Mouse (Mus musculus): ENCODE data around the gene Slc28a3. TPM values are rescaled to one million over a fixed set of nuclear protein-coding genes. Genes with fewer than 3 reads are reported as not detected.

The Slc28a3 gene
- polyA plus RNA-seq, 1 experiment from 2014 or later: not detected

DNA sequence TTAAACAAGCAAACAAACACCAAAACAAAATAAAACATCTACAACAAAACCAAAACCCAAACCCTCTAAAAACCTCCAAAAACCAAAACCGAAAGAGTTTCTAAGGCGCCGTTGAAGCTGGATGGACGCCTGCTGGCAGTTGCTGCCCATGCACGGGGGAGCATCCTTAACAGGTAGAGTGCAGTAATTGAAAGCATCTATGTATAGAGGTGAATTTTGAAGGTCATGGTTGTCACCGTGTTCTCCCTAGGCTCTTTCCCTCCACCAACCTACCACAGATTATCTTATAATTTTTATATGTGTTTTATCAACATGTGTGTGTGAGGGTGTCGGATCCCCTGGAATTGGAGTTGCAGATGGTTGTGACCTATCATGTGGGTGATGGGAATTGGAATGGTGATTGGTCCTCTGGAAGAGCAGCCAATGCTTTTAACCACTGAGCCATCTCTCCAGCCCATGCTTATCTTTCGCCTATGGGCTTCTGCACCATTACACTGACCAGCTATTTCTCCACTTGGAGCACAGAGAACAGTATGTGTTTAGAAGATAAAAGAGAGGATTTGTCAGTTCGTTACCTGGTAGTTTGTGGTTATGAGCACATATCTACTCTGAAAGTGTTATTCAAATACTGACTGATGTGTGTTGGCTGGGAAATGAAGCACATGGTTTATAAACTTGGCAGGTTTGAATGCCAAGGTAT lies 89.2 kb downstream of the Slc28a3 start:
- no peak for ATAC-seq (ENCODE audit: low read depth)
- no peaks in the 10 kb centered on the region for H3K4me1 ChIP-seq (ENCODE audit: control insufficient read depth, insufficient read depth, low read length)
- H3K27me3 ChIP-seq (ENCODE audit: control insufficient read depth, insufficient read depth, low read length): no peaks in the 10 kb centered on the region
- H3K36me3 ChIP-seq (ENCODE audit: control insufficient read depth, insufficient read depth, low read length): no peaks in the 10 kb centered on the region
- H3K4me2 ChIP-seq (ENCODE audit: low read depth, low read length): no peak overlapping the region
- 93% methylated on average over 9 of the region's 9 CpGs for WGBS
- H3K27ac ChIP-seq (ENCODE audit: low read depth, low read length): no peak overlapping the region
- H3K4me3 ChIP-seq (ENCODE audit: low read depth, low read length): no peak overlapping the region
- H3K9ac ChIP-seq (replicated peaks; ENCODE audit: low read depth, low read length): no peak overlapping the region
- no peaks in the 10 kb centered on the region for H3K9me3 ChIP-seq (ENCODE audit: control insufficient read depth, low read length)

DNA sequence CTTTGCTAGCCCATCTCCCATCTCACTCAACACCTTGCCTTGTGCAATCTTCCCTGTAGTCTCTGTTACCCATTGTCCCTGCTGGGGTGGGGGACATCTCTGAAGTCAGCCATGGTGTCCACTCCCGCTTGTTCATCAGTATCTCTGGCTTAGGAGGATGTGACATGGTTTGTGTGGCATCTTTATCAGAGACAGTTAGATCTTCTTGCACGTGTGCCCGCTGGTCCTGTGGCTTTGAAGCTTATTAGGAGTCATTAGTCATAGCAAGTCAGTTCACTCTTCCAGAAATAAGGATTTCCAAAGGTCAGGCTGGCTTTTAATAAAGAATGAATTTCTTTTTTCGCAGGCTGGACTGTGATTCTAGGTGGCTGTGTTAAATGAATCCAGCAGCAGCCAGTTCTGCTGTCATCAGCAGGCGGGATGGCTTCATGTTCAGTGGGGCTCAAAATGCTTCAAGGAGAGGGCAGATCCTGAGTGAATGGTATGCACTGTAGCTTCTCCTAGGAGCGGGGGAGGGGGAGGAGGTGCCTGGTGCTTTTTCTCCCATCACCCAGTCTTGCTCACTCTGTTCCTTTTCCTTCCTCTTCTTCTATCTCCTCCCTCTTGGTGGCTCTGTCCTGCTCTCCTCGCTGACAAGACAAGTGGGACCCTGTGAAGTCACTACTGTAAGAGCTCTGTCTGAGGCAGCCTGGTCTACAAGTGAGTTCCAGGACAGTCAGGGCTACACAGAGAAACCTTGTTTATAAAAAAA lies 89.9 kb downstream of the Slc28a3 start:
- no peak for ATAC-seq (ENCODE audit: low read depth)
- no peaks in the 10 kb centered on the region for H3K4me1 ChIP-seq (ENCODE audit: control insufficient read depth, insufficient read depth, low read length)
- H3K4me2 ChIP-seq (ENCODE audit: low read depth, low read length): no peak overlapping the region
- no peaks in the 10 kb centered on the region for H3K27me3 ChIP-seq (ENCODE audit: control insufficient read depth, insufficient read depth, low read length)
- no peak overlapping the region for H3K4me3 ChIP-seq (ENCODE audit: low read depth, low read length)
- H3K9me3 ChIP-seq (ENCODE audit: control insufficient read depth, low read length): no peaks in the 10 kb centered on the region
- H3K9ac ChIP-seq (replicated peaks; ENCODE audit: low read depth, low read length): no peak overlapping the region
- 70% methylated on average over 7 of the region's 7 CpGs for WGBS
- no peaks in the 10 kb centered on the region for H3K36me3 ChIP-seq (ENCODE audit: control insufficient read depth, insufficient read depth, low read length)
- H3K27ac ChIP-seq (ENCODE audit: low read depth, low read length): no peak overlapping the region

DNA sequence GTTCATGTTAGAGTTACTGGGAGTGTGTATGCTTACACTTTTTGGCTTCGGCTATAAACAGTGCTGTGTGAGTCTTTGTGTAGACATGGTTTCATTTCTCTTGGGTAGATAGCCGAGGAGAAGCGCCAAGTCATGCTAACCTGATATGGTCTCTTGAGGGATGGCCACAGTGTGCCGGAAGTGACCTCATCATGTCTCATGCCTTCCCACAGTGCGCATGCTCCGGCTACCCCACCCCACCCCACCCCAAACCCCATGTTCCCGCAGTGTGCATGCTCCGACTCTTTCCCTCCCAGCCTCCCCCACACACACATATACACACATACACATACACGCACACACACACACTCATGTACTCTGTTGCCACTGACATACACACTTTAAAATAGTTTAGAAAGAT lies 90.6 kb downstream of the Slc28a3 start:
- ATAC-seq (ENCODE audit: low read depth): no peak
- WGBS: 91% methylated on average over 9 of the region's 9 CpGs

DNA sequence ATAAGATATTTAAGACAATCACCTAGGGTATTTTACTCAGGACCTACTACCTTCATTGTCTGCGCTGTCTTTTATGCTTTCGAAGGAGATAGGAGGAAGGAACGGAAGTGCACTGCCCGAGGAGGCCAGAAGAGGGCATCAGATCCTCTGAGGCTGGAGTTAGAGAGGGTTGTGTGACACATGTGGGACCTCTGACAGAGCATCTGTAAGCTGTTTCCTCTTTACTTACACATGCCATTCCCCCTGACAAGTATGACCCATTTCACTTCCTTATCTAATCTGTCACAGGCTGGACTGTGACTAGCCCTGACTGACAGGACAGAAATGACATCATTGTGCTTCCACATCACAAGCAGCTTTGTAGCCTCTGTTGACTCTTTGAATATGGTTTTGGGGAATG lies 94.4 kb downstream of the Slc28a3 start:
- Histone ChIP-seq H3K4me2 (ENCODE audit: low read depth, low read length) (no peak overlapping the region), H3K27ac (ENCODE audit: low read depth, low read length) (no peak overlapping the region), H3K9ac (replicated peaks; ENCODE audit: low read depth, low read length) (no peak overlapping the region), H3K27me3 (ENCODE audit: control insufficient read depth, insufficient read depth, low read length) (no peaks in the 10 kb centered on the region), H3K4me1 (ENCODE audit: control insufficient read depth, insufficient read depth, low read length) (no peaks in the 10 kb centered on the region), H3K9me3 (ENCODE audit: control insufficient read depth, low read length) (no peaks in the 10 kb centered on the region), H3K36me3 (ENCODE audit: control insufficient read depth, insufficient read depth, low read length) (no peaks in the 10 kb centered on the region), H3K4me3 (ENCODE audit: low read depth, low read length) (no peak overlapping the region)
- 99% methylated on average over 4 of the region's 4 CpGs for WGBS
- ATAC-seq (ENCODE audit: low read depth): no peak

More for the DNA sequence above, 90.6 kb downstream of the Slc28a3 start:
- no peak overlapping the region for H3K4me3 ChIP-seq (ENCODE audit: low read depth, low read length)
- H3K9me3 ChIP-seq (ENCODE audit: control insufficient read depth, low read length): no peaks in the 10 kb centered on the region
- no peaks in the 10 kb centered on the region for H3K27me3 ChIP-seq (ENCODE audit: control insufficient read depth, insufficient read depth, low read length)
- no peak overlapping the region for H3K4me2 ChIP-seq (ENCODE audit: low read depth, low read length)
- no peak overlapping the region for H3K27ac ChIP-seq (ENCODE audit: low read depth, low read length)
- H3K36me3 ChIP-seq (ENCODE audit: control insufficient read depth, insufficient read depth, low read length): no peaks in the 10 kb centered on the region
- no peak overlapping the region for H3K9ac ChIP-seq (replicated peaks; ENCODE audit: low read depth, low read length)
- no peaks in the 10 kb centered on the region for H3K4me1 ChIP-seq (ENCODE audit: control insufficient read depth, insufficient read depth, low read length)

GRCm38 (mm10) chr13:58515635-58516034 lies 95.0 kb downstream of the Slc28a3 start:
- no peaks in the 10 kb centered on the region for H3K27me3 ChIP-seq (ENCODE audit: control insufficient read depth, insufficient read depth, low read length)
- no peaks in the 10 kb centered on the region for H3K4me1 ChIP-seq (ENCODE audit: control insufficient read depth, insufficient read depth, low read length)
- H3K4me2 ChIP-seq (ENCODE audit: low read depth, low read length): no peak overlapping the region
- H3K27ac ChIP-seq (ENCODE audit: low read depth, low read length): no peak overlapping the region
- no peaks in the 10 kb centered on the region for H3K36me3 ChIP-seq (ENCODE audit: control insufficient read depth, insufficient read depth, low read length)
- WGBS: 87% methylated on average over 5 of the region's 5 CpGs
- H3K9me3 ChIP-seq (ENCODE audit: control insufficient read depth, low read length): no peaks in the 10 kb centered on the region
- H3K9ac ChIP-seq (replicated peaks; ENCODE audit: low read depth, low read length): no peak overlapping the region
- no peak for ATAC-seq (ENCODE audit: low read depth)
- H3K4me3 ChIP-seq (ENCODE audit: low read depth, low read length): no peak overlapping the region

GRCm38 (mm10) chr13:58514147-58514727 lies 96.4 kb downstream of the Slc28a3 start:
- Histone ChIP-seq H3K36me3 (ENCODE audit: control insufficient read depth, insufficient read depth, low read length) (no peaks in the 10 kb centered on the region), H3K4me1 (ENCODE audit: control insufficient read depth, insufficient read depth, low read length) (no peaks in the 10 kb centered on the region), H3K27ac (ENCODE audit: low read depth, low read length) (no peak overlapping the region), H3K9me3 (ENCODE audit: control insufficient read depth, low read length) (no peaks in the 10 kb centered on the region), H3K9ac (replicated peaks; ENCODE audit: low read depth, low read length) (no peak overlapping the region), H3K4me3 (ENCODE audit: low read depth, low read length) (no peak overlapping the region), H3K4me2 (ENCODE audit: low read depth, low read length) (no peak overlapping the region), H3K27me3 (ENCODE audit: control insufficient read depth, insufficient read depth, low read length) (no peaks in the 10 kb centered on the region)
- ATAC-seq (ENCODE audit: low read depth): no peak
- WGBS: 91% methylated on average over 8 of the region's 8 CpGs

DNA sequence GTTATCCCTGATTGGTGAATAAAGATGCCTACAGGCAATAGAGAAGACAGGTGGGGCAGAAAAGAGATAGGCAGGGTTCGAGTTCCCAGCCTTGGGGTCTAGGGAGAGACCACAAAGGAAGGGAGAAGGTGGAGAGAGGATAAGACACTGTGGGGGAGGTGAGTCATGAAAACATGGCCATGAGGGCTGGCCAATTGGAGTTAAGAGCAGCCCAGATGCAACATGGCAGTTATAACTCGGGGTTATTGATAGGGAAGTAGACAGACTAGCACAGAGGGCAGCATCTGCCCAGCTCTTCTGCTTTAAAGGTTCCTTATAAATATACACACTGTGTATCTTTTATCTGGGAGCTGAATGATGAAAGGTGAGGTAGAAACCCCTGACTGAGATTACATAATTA lies 98.8 kb downstream of the Slc28a3 start:
- no peak overlapping the region for H3K27ac ChIP-seq (ENCODE audit: low read depth, low read length)
- H3K4me1 ChIP-seq (ENCODE audit: control insufficient read depth, insufficient read depth, low read length): no peaks in the 10 kb centered on the region
- ATAC-seq (ENCODE audit: low read depth): no peak
- H3K9ac ChIP-seq (replicated peaks; ENCODE audit: low read depth, low read length): no peak overlapping the region
- no peak overlapping the region for H3K4me3 ChIP-seq (ENCODE audit: low read depth, low read length)
- H3K9me3 ChIP-seq (ENCODE audit: control insufficient read depth, low read length): no peaks in the 10 kb centered on the region
- no peaks in the 10 kb centered on the region for H3K36me3 ChIP-seq (ENCODE audit: control insufficient read depth, insufficient read depth, low read length)
- 78% methylated on average over 2 of the region's 2 CpGs for WGBS
- no peaks in the 10 kb centered on the region for H3K27me3 ChIP-seq (ENCODE audit: control insufficient read depth, insufficient read depth, low read length)
- no peak overlapping the region for H3K4me2 ChIP-seq (ENCODE audit: low read depth, low read length)

DNA sequence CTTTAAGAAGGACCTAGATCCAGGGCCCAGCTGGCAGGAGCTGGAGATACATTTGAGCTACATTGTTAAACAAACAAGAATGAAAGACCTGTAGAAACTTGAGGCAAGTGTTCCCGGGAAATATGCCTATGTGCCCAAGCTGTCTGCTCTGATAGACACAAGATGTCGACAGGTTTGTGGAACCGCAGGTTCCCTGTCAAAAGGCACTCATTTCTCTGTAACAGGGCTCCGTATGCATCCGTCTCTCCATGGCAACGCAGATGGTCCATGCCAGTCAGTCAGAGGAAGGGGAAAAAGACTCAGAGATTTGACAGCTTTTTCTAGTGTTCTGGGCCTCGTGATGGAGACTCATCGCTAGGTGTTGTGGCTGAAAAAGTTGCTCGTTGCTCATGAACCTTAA lies 99.4 kb downstream of the Slc28a3 start:
- Histone ChIP-seq H3K4me1 (ENCODE audit: control insufficient read depth, insufficient read depth, low read length) (no peaks in the 10 kb centered on the region), H3K4me2 (ENCODE audit: low read depth, low read length) (no peak overlapping the region), H3K36me3 (ENCODE audit: control insufficient read depth, insufficient read depth, low read length) (no peaks in the 10 kb centered on the region), H3K9ac (replicated peaks; ENCODE audit: low read depth, low read length) (no peak overlapping the region), H3K4me3 (ENCODE audit: low read depth, low read length) (no peak overlapping the region), H3K27ac (ENCODE audit: low read depth, low read length) (no peak overlapping the region), H3K9me3 (ENCODE audit: control insufficient read depth, low read length) (no peaks in the 10 kb centered on the region), H3K27me3 (ENCODE audit: control insufficient read depth, insufficient read depth, low read length) (no peaks in the 10 kb centered on the region)
- WGBS: 90% methylated on average over 9 of the region's 9 CpGs
- no peak for ATAC-seq (ENCODE audit: low read depth)

DNA sequence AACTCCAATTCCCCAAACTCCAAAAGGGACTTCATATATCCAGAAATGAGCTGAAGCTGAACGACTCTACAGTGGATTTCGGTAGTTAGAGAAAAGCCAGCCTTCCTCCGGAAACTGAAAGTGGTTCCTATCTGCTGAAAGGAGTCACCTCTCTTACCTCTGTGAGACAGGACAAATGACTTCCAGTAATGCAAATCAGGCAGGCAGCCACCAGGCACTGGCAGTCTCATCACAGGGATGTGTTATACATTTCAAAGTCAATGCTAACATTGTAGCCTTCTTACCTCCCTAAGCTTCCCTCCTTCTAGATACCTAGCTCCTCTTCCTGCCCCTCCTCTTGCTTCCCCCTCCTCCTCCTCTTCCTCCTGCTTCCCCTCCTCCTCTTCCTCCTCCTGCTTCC lies 101.4 kb downstream of the Slc28a3 start:
- Histone ChIP-seq H3K27ac (ENCODE audit: low read depth, low read length) (no peak overlapping the region), H3K9me3 (ENCODE audit: control insufficient read depth, low read length) (no peaks in the 10 kb centered on the region), H3K4me3 (ENCODE audit: low read depth, low read length) (no peak overlapping the region), H3K27me3 (ENCODE audit: control insufficient read depth, insufficient read depth, low read length) (no peaks in the 10 kb centered on the region), H3K4me2 (ENCODE audit: low read depth, low read length) (no peak overlapping the region), H3K9ac (replicated peaks; ENCODE audit: low read depth, low read length) (no peak overlapping the region), H3K4me1 (ENCODE audit: control insufficient read depth, insufficient read depth, low read length) (no peaks in the 10 kb centered on the region), H3K36me3 (ENCODE audit: control insufficient read depth, insufficient read depth, low read length) (no peaks in the 10 kb centered on the region)
- ATAC-seq (ENCODE audit: low read depth): no peak
- 45% methylated on average over 3 of the region's 3 CpGs for WGBS

Data from neural tube, embryonic 14.5 days (tissue).